Mouse (Mus musculus) hindbrain, embryonic 13.5 days (tissue): ENCODE measurements around the gene Stard5. TPM values are rescaled to one million over a fixed set of nuclear protein-coding genes. Genes with fewer than 3 reads are reported as not detected.

Experiments
- ATAC-seq: fragments of 200-750 bp; cut with Nextera tagmentation; 2 replicates; pipeline ENCODE4 v1.8.0; 2017; ENCODE audit warnings: moderate TSS enrichment; ENCODE audit not compliant: low FRiP score
- H3K27ac ChIP-seq: fragments of 300-500 bp; sonication (generic); 2 replicates; pipeline ENCODE4 v1.5.1; 2015; ENCODE audit warnings: inconsistent platforms, mild to moderate bottlenecking, moderate library complexity
- H3K27me3 ChIP-seq: fragments of 300-500 bp; sonication (generic); 2 replicates; pipeline ENCODE4 v1.6.1; 2015; ENCODE audit warnings: mild to moderate bottlenecking, inconsistent platforms
- H3K36me3 ChIP-seq: fragments of 300-500 bp; sonication (generic); 2 replicates; pipeline ENCODE4 v1.6.1; 2015; ENCODE audit warnings: mild to moderate bottlenecking, inconsistent platforms
- H3K4me1 ChIP-seq: fragments of 300-500 bp; sonication (generic); replicated peaks from 2 replicates; pipeline ENCODE4 v1.6.1; 2015; ENCODE audit warnings: inconsistent platforms
- H3K4me2 ChIP-seq: fragments of 300-500 bp; sonication (generic); 2 replicates; pipeline ENCODE4 v1.6.1; 2015; ENCODE audit warnings: inconsistent platforms, mild to moderate bottlenecking, moderate library complexity
- H3K4me3 ChIP-seq: fragments of 300-500 bp; sonication (generic); 2 replicates; pipeline ENCODE4 v1.5.1; 2015; ENCODE audit warnings: mild to moderate bottlenecking, inconsistent platforms
- H3K9ac ChIP-seq: fragments of 300-500 bp; sonication (generic); 2 replicates; pipeline ENCODE4 v1.6.1; 2015; ENCODE audit warnings: mild to moderate bottlenecking, inconsistent platforms
- H3K9me3 ChIP-seq: fragments of 300-500 bp; sonication (generic); 2 replicates; pipeline ENCODE4 v1.6.1; 2016; ENCODE audit warnings: inconsistent platforms
- WGBS: fragments of 180-500 bp; shearing (Covaris S2); methylation state at CpG from one replicate; pipeline ENCODE4 v1.1.7; 2015; 5-methylcytosine and 5-hydroxymethylcytosine counted together
- polyA plus RNA-seq: library from polyadenylated mRNA; unstranded; fragments of >200 nt; fragmentation: Nextera tagmentation; extraction: Ambion mirVana; gene quantifications from 2 replicates; pipeline ENCODE4 v1.2.1, GENCODE M21; 2015

The Stard5 gene
- polyA plus RNA-seq, 1 experiment from 2014 or later, result 7.6 TPM

DNA sequence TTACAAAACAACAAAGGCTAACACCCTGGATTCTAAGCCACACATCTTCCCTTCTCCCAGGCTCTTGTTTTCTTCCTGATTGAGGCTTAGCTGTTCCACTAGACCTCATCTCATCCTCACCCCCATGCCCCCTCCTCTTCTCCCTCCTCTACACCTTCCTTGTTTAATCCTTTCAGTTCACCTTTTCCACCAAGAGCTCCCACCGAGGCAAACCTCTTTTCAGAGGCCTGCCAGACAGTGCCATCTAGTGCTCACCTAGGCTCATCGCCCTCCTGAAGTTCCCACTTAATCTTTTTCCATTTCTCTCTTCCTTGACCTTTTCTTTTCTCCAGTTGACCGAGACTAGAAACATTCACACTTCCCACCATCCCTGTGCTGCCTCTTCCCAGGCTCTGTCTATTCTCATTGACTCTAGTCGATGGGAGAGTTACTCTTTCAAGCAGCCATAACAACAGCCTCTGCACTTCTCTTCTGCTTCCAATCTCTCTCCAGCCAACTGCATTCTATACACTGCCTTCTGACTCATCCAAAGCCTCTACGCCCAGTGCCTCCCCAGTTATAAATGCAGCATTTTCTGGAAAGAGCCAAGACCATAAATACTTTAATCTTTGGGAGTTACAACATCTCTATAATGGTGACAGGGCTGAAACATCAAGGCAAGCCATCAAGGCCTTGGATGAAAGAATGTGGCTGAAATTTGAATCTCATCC, 43.9 kb downstream of the Stard5 start:
- Histone ChIP-seq H3K4me1 (no peaks in the 10 kb centered on the region), H3K36me3 (no peaks in the 10 kb centered on the region), H3K27ac (no peak overlapping the region), H3K9me3 (no peaks in the 10 kb centered on the region), H3K4me3 (no peak overlapping the region), H3K9ac (no peak overlapping the region), H3K27me3 (no peaks in the 10 kb centered on the region), H3K4me2 (no peak overlapping the region)
- WGBS, result 30% methylated on average over 5 of the region's 5 CpGs
- ATAC-seq, result no peak

DNA sequence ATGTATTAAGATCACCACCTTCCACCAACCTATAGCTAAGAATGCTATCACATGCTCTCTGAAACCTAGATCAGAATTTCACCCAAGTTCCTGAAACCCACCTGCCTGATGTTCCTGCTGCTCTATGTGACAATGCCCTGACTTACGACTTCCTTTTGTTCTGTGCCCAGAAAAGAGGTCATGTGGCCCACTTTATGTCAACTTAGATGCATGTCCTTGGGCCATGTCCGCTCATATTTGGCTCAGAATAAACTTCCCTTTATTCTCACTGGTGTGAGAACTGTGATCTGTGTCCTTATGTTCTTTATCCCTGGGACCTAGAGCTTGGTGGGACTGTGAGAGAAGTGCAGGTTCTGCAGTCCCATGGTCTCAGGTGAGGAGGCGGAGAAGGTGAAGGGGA, 45.5 kb downstream of the Stard5 start:
- Histone ChIP-seq H3K27me3 (no peaks in the 10 kb centered on the region), H3K9ac (no peak overlapping the region), H3K27ac (no peak overlapping the region), H3K4me1 (no peaks in the 10 kb centered on the region), H3K36me3 (no peaks in the 10 kb centered on the region), H3K4me2 (no peak overlapping the region), H3K4me3 (no peak overlapping the region), H3K9me3 (no peaks in the 10 kb centered on the region)
- ATAC-seq, result no peak
- WGBS, result 85% methylated on average over 3 of the region's 3 CpGs

DNA sequence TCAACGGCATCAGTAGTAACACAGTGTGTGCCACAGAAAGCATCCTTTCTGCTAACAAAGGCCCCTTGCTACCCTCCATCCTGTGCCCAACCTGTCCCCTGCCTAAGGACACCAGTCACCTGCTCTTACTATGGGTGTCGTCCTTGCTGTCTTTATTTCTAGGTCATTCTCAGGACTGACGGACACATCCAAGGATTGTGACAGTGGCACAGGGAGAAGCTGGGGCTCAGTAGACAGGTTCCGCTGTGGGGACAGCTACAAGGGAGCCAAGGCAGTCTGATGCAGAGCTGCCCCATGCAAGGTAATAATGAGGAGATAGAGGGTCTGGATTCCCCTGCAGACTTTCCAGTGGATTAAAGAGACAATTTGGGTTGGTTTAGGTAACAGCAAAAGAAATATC, 46.7 kb downstream of the Stard5 start:
- H3K27me3 ChIP-seq, result no peaks in the 10 kb centered on the region
- no peak overlapping the region for H3K27ac ChIP-seq
- no peaks in the 10 kb centered on the region for H3K9me3 ChIP-seq
- no peak overlapping the region for H3K4me3 ChIP-seq
- no peak overlapping the region for H3K4me2 ChIP-seq
- H3K9ac ChIP-seq, result no peak overlapping the region
- no peaks in the 10 kb centered on the region for H3K4me1 ChIP-seq
- no peak for ATAC-seq
- H3K36me3 ChIP-seq, result no peaks in the 10 kb centered on the region
- 92% methylated on average over 4 of the region's 4 CpGs for WGBS

DNA sequence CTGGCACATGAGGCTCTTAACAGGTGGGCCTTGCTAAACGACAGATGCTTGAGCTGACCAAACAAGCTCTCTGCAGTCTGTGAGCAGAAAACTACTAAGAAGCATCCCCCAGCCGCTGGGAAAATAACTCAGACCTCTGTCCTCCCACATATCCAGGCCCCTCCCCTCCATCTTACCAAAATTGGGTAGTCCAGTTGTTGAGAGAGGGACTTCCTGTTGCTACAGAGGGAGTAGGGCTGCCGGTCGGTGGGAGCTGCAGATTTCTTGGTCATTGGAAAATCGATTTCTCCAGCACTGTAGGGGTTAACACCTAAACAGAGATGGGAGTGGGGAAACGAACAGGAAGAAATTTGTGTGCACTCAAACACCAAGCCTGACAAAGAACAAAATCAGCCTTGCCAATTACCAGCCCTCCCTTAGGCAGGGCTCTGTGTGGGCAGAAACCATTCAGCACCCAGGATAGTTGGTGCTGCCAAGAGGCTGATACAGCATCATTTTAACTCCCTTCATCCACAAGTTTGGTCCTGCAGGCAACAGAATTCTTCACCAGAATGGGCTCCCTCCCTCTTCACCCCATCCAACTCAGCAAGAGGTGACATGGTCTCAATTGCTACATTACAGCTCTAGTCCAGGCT, 51.0 kb downstream of the Stard5 start:
- H3K4me1 ChIP-seq, result no peaks in the 10 kb centered on the region
- H3K4me2 ChIP-seq, result no peak overlapping the region
- ATAC-seq, result no peak
- WGBS, result 60% methylated on average over 6 of the region's 6 CpGs
- no peaks in the 10 kb centered on the region for H3K36me3 ChIP-seq
- H3K27me3 ChIP-seq, result no peaks in the 10 kb centered on the region
- H3K9ac ChIP-seq, result no peak overlapping the region
- H3K4me3 ChIP-seq, result no peak overlapping the region
- H3K9me3 ChIP-seq, result no peaks in the 10 kb centered on the region
- H3K27ac ChIP-seq, result no peak overlapping the region

DNA sequence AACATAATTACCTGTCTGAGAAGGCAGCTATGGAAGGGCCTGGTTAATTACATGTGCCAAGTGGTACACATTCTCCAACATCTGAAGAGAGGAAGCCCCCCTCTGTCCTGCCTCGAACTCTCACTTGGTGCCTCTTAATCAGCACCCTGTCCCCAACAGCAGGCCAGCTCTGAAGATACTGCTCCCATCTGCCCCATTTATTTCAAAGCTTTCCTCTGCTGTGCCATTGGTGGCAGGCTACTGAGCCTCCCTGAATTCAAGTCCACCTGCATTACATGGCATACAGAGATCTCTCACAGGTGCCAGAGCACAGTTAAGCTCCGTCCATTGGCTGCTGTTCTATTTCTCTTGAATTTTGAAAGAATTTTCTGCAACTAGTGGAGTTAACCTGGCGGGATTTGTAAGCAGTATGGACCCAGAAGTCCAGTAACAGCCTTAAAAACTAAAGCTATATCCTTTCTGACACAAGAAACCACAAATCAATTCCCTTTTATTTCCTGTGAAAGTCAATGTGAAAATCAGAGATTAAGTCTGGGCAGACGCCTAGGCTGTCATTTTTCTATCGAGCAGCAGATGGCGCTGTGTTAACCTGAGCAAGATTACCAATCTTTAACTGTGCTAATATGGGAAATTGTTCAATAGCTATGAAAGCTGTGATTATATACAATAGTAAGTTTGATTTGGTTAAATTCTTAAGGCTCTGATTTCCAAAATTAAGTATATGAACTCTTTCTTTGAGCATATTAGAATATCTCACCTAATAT, 63.9 kb downstream of the Stard5 start:
- Histone ChIP-seq H3K4me1 (no peaks in the 10 kb centered on the region), H3K36me3 (no peaks in the 10 kb centered on the region), H3K9me3 (no peaks in the 10 kb centered on the region), H3K4me2 (no peak overlapping the region), H3K4me3 (no peak overlapping the region), H3K27ac (no peak overlapping the region), H3K9ac (no peak overlapping the region), H3K27me3 (no peaks in the 10 kb centered on the region)
- WGBS, result 31% methylated on average over 6 of the region's 6 CpGs
- no peak for ATAC-seq

DNA sequence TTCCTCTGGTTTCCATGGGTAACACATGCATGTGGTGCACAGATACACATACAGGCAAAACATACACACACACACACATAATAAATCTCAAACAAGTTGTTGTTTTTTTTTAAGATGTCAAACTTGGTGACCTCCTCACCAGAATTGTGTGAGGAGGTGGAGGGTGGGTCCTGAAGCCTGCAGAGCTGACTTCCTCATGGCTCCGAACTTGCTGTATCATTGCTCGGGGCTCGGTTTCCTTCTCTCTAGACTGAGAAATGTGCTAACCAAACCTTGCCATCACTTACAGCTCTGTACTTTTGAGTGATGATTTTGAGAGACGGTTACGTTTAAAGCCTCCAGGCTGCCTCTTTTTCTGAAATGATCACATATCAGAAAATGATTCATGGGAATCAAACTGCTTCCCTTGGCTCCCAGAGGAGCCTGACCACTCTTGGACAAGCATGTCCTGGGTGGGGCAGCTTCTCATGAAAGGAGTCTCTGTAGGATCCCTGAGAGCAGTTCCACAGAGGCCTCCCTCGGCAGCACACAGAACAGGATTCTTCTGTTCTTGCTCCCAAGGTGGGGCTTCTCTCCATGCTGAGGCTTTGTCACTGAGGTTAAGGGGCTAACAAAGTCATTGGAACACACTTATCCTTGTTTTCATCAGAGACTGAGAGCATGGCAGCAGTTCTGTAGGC, 67.4 kb downstream of the Stard5 start:
- no peaks in the 10 kb centered on the region for H3K4me1 ChIP-seq
- H3K9me3 ChIP-seq, result no peaks in the 10 kb centered on the region
- WGBS, result 84% methylated on average over 6 of the region's 6 CpGs
- no peaks in the 10 kb centered on the region for H3K27me3 ChIP-seq
- H3K36me3 ChIP-seq, result no peaks in the 10 kb centered on the region
- H3K27ac ChIP-seq, result no peak overlapping the region
- no peak overlapping the region for H3K4me3 ChIP-seq
- H3K4me2 ChIP-seq, result no peak overlapping the region
- ATAC-seq, result no peak
- H3K9ac ChIP-seq, result no peak overlapping the region

Other genes starting within 250 kb of the Stard5 start
- 0.21 and 0.39 TPM in 2 replicates for gene Tmc3, start 47.0 kb upstream of the Stard5 start, polyA plus RNA-seq
- 1.4 and 1.6 TPM in 2 replicates for gene Il16, start 113.8 kb downstream of the Stard5 start, polyA plus RNA-seq
- gene Cfap161, start 162.9 kb downstream of the Stard5 start, polyA plus RNA-seq, result 0.87 and 1.6 TPM in 2 replicates